Comparison of ENCODE assay signal across 7 mouse cellular contexts in the genomic region with DNA sequence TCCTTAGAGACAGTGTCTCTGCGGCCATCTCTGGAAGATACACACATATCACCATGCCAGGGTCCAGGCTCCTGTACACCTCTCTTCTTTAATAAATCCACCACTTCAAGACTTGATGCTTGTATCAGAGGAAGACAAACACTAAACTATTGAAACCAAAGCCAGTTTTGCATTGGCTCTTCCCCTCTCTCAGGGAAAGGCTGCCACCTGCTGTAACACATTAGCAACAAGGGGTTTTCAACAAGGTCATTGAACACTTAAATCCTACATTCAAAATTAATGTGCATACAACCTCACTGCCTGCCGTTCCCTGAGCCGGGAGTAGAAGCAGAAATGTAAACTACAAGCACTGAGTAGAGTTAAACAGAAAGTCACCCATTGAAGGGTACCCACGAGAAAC.
DNase-seq lines count a peak whose midpoint lies in the region; ATAC-seq and TF ChIP-seq lines count a peak whose summit lies in the region.

No protein-coding gene starts in this region.

- peak; percentile 27; the same call in 1 of the 2 replicates for TF ChIP-seq CTCF in E14TG2a.4 (conservative IDR thresholded peaks at IDR 0.05; ENCODE audit: low read length)
- TF ChIP-seq CTCF in heart, postnatal 0 days (IDR thresholded peaks at IDR 0.05; ENCODE audit: low read depth), result peak; percentile 87

- no peaks in the 10 kb centered on the region for H3K27me3 ChIP-seq in E14TG2a.4 (ENCODE audit: insufficient read depth, low read length)
- no peaks in the 10 kb centered on the region for H3K27me3 ChIP-seq in heart, postnatal 0 days (ENCODE audit: control insufficient read depth, insufficient read depth, low read length)

- H3K27ac ChIP-seq in heart, postnatal 0 days (ENCODE audit: low read depth), result no peak overlapping the region

- no peak for ATAC-seq in heart, postnatal 0 days (ENCODE audit: insufficient read depth, low read depth)

- WGBS in heart, postnatal 0 days, result 31% methylated on average over 4 of the region's 4 CpGs

- H3K4me2 ChIP-seq in heart, postnatal 0 days (ENCODE audit: low read depth, low read length), result no peak overlapping the region

- peak; percentile 33 to 41 for DNase-seq in left cerebral cortex, adult 18-20 months (ENCODE audit: low spot score in 2 of 2)
- DNase-seq in left cerebral cortex, adult 8-10 months (ENCODE audit: low spot score in 2 of 2), result no peak
- DNase-seq in adrenal gland, postnatal 10 days, result peak; percentile 47
- DNase-seq in heart, postnatal 0 days (ENCODE audit: low spot score), result peak; percentile 49
- DNase-seq in layer of hippocampus, postnatal 36 days, result peak; percentile 25 to 38
- peak; percentile 24 for DNase-seq in right cerebral cortex, postnatal 25 days

- TF ChIP-seq EP300 in heart, postnatal 0 days (IDR thresholded peaks at IDR 0.05; ENCODE audit: low read depth), result no peak

- no peak overlapping the region for H3K9ac ChIP-seq in heart, postnatal 0 days (replicated peaks; ENCODE audit: low read depth, low read length)

- peaks cover 19% of the 10 kb centered on the region for H3K4me1 ChIP-seq in E14TG2a.4 (replicated peaks; ENCODE audit: low read depth, low read length)
- H3K4me1 ChIP-seq in heart, postnatal 0 days (ENCODE audit: control insufficient read depth, insufficient read depth), result no peaks in the 10 kb centered on the region

- H3K36me3 ChIP-seq in E14TG2a.4 (ENCODE audit: insufficient read depth, low read length), result no peaks in the 10 kb centered on the region
- no peaks in the 10 kb centered on the region for H3K36me3 ChIP-seq in heart, postnatal 0 days (replicated peaks; ENCODE audit: control insufficient read depth, insufficient read depth, low read length)

- H3K9me3 ChIP-seq in E14TG2a.4 (ENCODE audit: low read length), result no peaks in the 10 kb centered on the region
- no peaks in the 10 kb centered on the region for H3K9me3 ChIP-seq in heart, postnatal 0 days (replicated peaks; ENCODE audit: control insufficient read depth, low read length)

- no peak overlapping the region for H3K4me3 ChIP-seq in E14TG2a.4 (replicated peaks; ENCODE audit: low read length)
- no peak overlapping the region for H3K4me3 ChIP-seq in heart, postnatal 0 days (ENCODE audit: low read depth, low read length)

Comparison
In these comparisons a context has a peak if more than half of its experiments do, and no peak if none do; other contexts are left out.
1. DNase-seq: peak in left cerebral cortex, adult 18-20 months (2 of 2), adrenal gland, postnatal 10 days (single experiment), heart, postnatal 0 days (single experiment), layer of hippocampus, postnatal 36 days (2 of 2) and right cerebral cortex, postnatal 25 days (single experiment); none in left cerebral cortex, adult 8-10 months (0 of 2).